Mouse (Mus musculus) WW6 (cell line): ENCODE results near the gene Fbxo21.

Experiments used
- DNase-seq: peaks from one replicate; pipeline ENCODE4 v3.0.0-alpha.2; 2013; ENCODE audit warnings: low read depth, low spot score

Fbxo21 gene

DNA sequence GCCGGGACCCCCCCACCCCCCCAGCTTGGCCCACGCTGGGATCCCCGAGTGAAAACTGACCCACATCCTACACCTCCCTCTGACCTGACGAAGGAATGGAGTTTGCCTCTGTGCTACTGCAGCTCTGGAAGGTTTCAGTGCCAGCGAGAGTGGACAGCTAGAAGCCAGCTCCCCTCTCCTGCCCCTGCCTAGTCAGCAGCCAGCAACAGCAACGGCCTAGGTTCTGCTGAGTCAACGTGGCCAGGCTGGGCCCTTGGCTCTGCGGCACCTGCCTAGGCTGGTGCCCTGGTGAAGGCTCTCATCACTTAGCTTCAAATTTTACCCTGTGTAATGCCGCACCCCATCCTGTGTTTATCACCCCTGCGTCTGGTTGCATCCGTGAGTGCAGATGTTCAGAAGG lies 43.4 kb downstream of the Fbxo21 start:
- DNase-seq, result no peak

- no peak for DNase-seq
These were observed 46.5 kb downstream of the Fbxo21 start for GRCm38 (mm10) chr5:118023053-118023452.

DNA sequence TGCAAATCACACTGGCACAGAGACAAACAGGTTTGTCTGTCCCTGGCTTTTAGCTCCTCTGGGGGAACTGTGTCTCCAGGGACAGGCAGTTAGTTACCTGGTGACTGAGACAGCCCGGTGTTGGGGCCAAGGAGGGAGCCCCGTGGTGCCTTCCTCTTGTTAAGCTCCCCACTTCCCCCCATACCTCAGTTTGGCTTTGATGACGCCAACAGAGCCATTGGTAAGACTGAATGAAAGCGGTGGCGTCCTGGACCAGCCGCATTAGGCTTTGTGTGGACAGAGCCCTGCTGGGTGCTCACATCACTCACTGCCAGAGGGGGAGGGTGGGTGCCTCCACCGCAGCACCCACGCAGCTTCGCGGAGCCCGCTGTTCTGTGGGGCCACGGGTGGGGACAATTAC lies 49.4 kb downstream of the Fbxo21 start:
- no peak for DNase-seq

- DNase-seq, result no peak
These were observed 49.8 kb downstream of the Fbxo21 start for GRCm38 (mm10) chr5:118026343-118026742.

GRCm38 (mm10) chr5:118027101-118027697 lies 50.7 kb downstream of the Fbxo21 start:
- no peak for DNase-seq

DNA sequence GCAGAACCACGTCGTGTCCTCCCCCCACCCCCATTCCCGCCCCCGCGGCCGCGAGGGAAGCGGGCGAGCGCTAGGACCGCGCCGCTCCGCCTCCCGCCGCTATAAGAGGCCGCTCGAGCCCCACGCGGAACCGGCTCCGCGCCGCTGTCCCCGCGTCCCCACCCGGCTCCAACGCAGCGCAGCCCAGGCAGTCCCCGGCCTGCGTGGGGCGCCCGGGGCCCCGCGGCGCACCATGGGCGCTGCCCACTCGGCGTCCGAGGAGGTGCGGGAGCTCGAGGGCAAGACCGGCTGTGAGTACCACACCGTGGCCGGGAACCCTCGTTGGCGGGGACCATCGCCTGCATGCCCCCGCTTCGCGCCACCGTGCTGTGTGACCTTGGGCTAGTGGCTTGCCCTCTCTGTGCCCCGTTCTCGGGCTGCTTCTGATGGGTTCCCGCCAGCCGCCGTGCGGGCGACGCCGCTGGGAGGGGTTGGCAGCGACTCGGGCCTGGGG lies 51.2 kb downstream of the Fbxo21 start, which contains the start of gene Tesc:
Gene Tesc, plus strand, starts transcription at position 46 of the 493 bp plus-strand sequence.
- DNase-seq, result no peak

GRCm38 (mm10) chr5:118028191-118029034 lies 51.9 kb downstream of the Fbxo21 start:
- no peak for DNase-seq

DNA sequence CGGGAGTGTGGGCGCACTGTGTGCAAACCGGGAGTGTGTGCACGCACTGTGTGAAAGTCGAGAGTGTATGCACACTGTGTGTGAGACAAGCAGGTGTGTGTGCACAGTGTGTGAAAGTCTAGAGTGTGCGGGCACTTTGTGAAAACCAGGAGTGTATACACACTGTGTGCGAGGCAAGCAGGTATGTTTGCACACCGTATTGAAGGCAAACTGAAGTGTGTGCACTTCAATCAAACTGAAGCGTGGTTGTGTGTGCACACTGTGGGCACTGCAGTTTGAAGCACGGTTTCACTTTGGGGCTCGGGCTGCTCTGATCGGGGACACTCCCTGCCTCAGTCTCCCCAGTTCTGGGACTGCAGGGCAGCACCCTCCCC lies 52.5 kb downstream of the Fbxo21 start:
- DNase-seq, result no peak

DNA sequence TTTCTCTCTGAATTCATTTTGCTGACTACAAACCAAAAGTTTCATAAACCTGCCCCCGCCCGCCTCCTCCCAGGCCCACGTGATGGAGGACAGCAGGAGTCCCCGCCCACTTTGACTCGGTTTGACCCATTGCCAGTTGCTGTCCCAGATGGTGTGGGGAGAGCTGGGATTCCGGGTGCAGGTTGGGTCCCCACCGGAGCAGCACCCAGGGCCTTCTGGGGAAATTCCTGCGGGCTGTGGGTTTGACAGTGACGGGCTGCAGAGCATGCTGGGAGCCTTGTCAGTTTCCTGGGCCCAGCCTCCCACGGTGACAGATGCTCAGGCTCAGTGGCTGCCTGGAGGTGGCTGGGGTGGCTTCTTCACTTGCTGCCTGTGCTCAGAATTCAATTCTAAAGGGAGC lies 52.9 kb downstream of the Fbxo21 start:
- DNase-seq, result no peak

DNA sequence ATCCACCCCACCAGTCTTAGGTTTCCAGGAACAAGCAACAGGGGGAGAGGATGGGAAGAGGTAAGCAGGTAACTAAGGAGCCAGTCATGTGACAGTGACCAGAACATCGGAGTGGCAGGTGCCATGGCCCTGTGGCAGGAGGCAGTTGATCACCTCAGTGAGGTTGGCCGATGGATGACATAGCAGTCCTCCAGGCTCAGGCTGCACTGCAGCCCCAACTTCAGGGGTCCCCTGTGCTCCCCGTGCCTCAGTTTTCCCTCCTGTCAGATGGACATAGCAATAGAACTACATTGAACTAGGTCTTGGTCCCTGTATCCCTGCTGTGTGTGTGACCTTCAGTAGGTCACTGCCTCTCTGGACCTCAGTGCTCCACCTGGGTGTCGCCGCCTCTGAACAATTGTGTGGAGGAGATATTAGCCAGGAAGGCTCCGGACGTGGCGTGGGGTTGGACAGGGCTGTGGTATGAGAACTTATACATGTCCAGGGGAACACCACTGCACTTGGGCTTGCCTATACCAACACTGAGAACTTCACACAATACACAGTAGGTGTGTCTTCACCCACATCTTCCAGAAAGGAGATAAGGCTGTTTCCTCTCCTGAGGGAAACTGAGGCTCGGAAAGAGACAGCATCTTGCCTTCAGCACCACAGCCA lies 53.6 kb downstream of the Fbxo21 start:
- no peak for DNase-seq

DNA sequence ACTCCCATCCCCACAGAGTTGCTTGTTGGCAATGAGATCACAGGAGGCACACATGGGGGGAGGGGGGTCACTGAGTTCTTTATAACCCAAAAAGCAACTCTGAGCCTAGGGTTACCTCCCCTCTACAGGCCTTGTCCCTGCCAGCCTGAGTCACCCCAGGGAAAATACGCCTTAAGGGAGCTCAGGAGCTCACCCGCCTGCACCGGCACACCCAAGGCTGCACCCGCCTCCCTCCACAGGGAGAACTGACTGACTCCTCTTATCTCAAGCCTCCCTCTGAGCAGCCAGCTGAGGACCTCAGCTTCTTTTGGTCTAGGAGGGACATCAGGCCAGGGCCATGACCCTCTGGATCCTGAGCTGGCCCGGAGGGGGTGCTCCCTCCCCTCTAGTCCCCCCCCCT lies 54.5 kb downstream of the Fbxo21 start:
- no peak for DNase-seq

- no peak for DNase-seq
These were observed 55.0 kb downstream of the Fbxo21 start for GRCm38 (mm10) chr5:118031508-118031907.

DNA sequence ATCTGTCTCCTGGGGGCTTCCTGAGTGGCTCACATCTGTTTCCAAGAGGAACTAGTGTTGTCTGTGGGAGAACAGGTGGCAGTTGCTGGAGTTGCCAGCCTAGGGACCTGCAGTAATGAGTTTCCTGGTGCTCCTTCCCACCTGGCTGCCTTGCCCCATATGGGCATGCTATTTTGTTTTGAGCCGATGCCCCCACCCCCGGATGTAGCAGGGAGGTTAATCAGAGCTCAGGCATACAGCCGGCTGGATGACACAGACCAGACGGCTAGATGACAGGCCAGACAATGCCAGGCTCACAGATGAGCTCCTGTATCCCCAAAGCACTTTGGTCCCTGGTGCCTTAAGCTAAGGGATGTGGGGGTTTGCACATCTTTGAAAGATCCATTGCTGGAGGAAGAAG lies 56.8 kb downstream of the Fbxo21 start:
- no peak for DNase-seq

DNA sequence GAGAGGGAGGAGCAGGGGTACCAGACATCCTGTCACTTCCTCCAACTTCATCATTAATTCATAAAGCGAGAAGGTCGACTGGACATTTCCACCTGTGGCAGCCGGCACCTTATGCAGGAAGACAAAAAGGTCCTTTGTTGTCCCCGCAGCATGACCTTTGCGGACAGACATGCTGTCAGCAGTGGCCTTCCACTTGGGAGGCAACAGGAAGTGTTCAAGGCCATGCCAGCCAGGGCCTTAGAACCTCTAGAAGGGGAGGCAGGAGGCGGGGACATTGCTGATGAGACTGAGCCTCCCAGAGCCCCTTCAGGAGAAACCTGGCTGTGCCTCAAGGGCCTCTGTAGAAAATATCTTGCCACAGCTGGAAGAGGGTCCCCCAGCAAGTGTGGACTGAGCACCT lies 57.2 kb downstream of the Fbxo21 start:
- DNase-seq, result no peak

- no peak for DNase-seq
These were observed 58.1 kb downstream of the Fbxo21 start for GRCm38 (mm10) chr5:118034632-118035031.

- no peak for DNase-seq
These were observed 59.3 kb downstream of the Fbxo21 start for GRCm38 (mm10) chr5:118035786-118036185.

GRCm38 (mm10) chr5:118036888-118037797 lies 60.6 kb downstream of the Fbxo21 start:
- DNase-seq, result no peak

DNA sequence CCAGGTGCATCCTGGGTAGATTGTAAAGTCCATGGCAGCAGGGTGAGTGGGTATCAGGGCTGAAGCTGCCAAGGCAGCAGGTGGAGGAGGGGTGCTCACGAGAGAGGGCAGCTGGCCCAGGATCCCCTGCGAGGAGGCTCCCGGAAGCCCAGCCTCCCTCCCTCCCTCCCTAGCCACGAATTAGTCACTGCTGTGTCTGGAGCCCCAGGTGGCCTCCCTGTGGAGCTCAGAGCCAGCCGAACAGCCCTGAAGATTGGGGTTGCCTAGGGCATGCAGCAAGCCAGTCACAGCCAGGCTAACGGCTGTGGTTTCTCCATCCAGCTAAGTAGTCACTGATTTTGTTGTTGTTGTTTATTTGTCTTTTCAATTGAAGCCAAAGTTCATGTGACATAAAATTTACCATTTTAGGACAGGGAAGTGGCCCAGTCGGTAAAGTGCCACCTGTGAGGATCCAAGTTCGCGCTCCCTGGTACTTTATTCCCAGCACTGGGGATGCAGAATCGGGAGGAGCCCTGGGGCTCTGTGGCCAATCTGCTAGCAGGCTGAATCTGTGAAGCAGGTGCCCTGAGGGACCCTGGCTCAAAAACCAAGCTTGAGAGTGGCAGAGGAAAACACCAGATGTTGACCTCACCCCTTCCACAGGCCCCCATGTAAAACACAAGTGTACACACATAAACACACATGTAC lies 61.4 kb downstream of the Fbxo21 start:
- DNase-seq, result no peak

GRCm38 (mm10) chr5:118039241-118039668 lies 62.7 kb downstream of the Fbxo21 start:
- DNase-seq, result no peak

GRCm38 (mm10) chr5:118042599-118042998 lies 66.1 kb downstream of the Fbxo21 start:
- DNase-seq, result no peak

DNA sequence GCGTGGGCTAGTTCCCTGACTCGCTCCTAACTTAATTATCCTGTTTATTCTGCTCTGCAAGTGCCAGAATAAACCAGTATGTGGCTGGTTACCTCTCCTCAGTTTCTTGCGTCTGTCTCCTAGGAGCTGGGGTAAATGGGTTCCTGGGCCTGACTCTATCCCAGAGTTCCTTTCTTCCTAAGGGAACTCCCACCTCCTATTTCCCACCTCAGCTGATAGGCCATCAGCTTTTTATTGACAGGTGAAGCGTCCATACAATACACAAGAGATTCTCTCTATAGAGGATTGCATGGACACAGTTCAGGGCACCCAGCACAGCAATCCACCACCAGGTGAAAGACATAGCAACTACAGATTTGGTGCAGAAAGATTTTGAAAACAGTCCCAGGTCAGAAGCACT lies 67.2 kb downstream of the Fbxo21 start:
- no peak for DNase-seq
